Mouse (Mus musculus): ENCODE data around the gene Supt3.

DNA sequence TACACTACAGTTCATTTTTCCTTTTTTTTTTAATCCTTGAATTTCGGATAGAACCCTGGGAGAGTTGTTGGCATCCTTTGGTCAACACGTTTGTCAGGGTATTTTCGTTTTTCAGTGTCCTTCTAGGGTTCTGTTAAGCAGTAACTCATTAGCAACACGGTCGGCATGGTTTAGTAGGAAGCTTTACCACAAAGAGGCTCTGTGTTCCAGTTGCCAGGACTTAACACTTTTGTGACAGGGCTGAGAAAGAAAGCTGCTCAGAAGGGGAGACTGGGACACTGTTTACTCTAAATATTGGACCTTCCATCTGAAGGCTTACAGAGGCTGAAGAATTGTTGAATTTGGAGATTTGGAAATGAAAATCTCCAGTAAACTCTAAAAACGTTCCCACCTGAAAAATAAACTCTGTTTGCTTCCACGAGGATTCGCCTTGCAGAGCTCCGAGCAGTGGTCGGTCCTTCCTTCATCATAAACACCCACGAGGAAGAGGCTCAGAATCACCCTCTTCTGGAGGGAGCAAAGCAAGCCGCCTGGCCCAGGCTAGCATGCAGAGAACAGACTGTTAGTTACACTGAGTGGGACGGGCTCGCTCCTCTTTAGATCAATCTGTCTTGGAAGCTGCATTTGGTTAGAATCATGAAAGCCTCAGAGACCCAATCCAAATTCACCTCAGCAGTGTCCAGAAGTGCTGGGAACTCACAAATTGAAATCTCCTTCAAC is 301.1 kb downstream of the Supt3 start:
- TF ChIP-seq EP300 (IDR thresholded peaks at IDR 0.05; ENCODE audit: insufficient read depth, low read depth, low read length) (no peak), POLR2A (IDR thresholded peaks at IDR 0.05; ENCODE audit: insufficient read depth, low read depth, low read length) (no peak), CTCF (IDR thresholded peaks at IDR 0.05) (no peak)
